Mouse (Mus musculus) thymus, postnatal 14 days (tissue): ENCODE measurements around the gene Fam78b.

Experiments
- DNase-seq: peaks from one replicate; pipeline ENCODE4 v3.0.0; 2021

The Fam78b gene

GRCm38 (mm10) chr1:167102046-167102445, 100.8 kb downstream of the Fam78b start:
- no peak for DNase-seq

- no peak for DNase-seq
Measured at GRCm38 (mm10) chr1:167102566-167102965, 101.3 kb downstream of the Fam78b start.

- no peak for DNase-seq
Measured at GRCm38 (mm10) chr1:167104956-167105626, 103.9 kb downstream of the Fam78b start.

- DNase-seq, result no peak
Measured at GRCm38 (mm10) chr1:167105916-167106315, 104.7 kb downstream of the Fam78b start.

- no peak for DNase-seq
Measured at GRCm38 (mm10) chr1:167108973-167109509, 107.8 kb downstream of the Fam78b start.

GRCm38 (mm10) chr1:167114363-167115050, 113.3 kb downstream of the Fam78b start:
- DNase-seq, result no peak

GRCm38 (mm10) chr1:167115121-167115520, 113.9 kb downstream of the Fam78b start:
- no peak for DNase-seq

- no peak for DNase-seq
Measured at GRCm38 (mm10) chr1:167116733-167117132, 115.5 kb downstream of the Fam78b start.

GRCm38 (mm10) chr1:167118971-167119370, 117.8 kb downstream of the Fam78b start:
- no peak for DNase-seq

- DNase-seq, result no peak
Measured at GRCm38 (mm10) chr1:167119439-167119838, 118.2 kb downstream of the Fam78b start.

- DNase-seq, result no peak
Measured at GRCm38 (mm10) chr1:167122436-167122835, 121.2 kb downstream of the Fam78b start.

GRCm38 (mm10) chr1:167123551-167123950, 122.3 kb downstream of the Fam78b start:
- no peak for DNase-seq

- no peak for DNase-seq
Measured at GRCm38 (mm10) chr1:167125870-167126269, 124.7 kb downstream of the Fam78b start.

- no peak for DNase-seq
Measured at GRCm38 (mm10) chr1:167126292-167126691, 125.1 kb downstream of the Fam78b start.

- DNase-seq, result no peak
Measured at GRCm38 (mm10) chr1:167135748-167136147, 134.5 kb downstream of the Fam78b start.
